Mouse (Mus musculus): ENCODE measurements at regions not wholly inside any gene's neighbourhood (a gene's known extent, or its start where the extent isn't known, plus 50 kb on each side); places are given as distances from the start of the nearest gene placed in this dataset.

- TF ChIP-seq E2F4 (IDR thresholded peaks at IDR 0.05; ENCODE audit: borderline replicate concordance, low read depth, low read length) (no peak), MYB (IDR thresholded peaks at IDR 0.05; ENCODE audit: low read depth, low read length) (no peak)
Measured at GRCm38 (mm10) chr8:113985948-113986347, 137.4 kb upstream of the Adamts18 start (continued).

GRCm38 (mm10) chr8:113990718-113991117, 142.2 kb upstream of the Adamts18 start:
- Histone ChIP-seq H3K4me3 (ENCODE audit: control insufficient read depth in 1 of 2, insufficient read depth in 1 of 2, low read depth in 2 of 2, low read length in 2 of 2) (no peak overlapping the region), H3K9me3 (replicated peaks; ENCODE audit: insufficient read depth, low read length) (no peaks in the 10 kb centered on the region), H3K27ac (ENCODE audit: control insufficient read depth, low read depth, low read length) (no peak overlapping the region), H3K4me1 (ENCODE audit: control insufficient read depth in 1 of 2, insufficient read depth in 2 of 2, low read length in 2 of 2) (no peaks in the 10 kb centered on the region), H3K9ac (ENCODE audit: control insufficient read depth, low read depth, low read length, poor library complexity, severe bottlenecking) (no peak overlapping the region), H3K79me2 (ENCODE audit: control insufficient read depth, insufficient read depth, low read length, poor library complexity) (no peaks in the 10 kb centered on the region), H3K36me3 (ENCODE audit: control insufficient read depth in 1 of 2, insufficient read depth in 2 of 2, low read length in 2 of 2) (no peaks in the 10 kb centered on the region), H3K27me3 (ENCODE audit: control insufficient read depth in 1 of 2, insufficient read depth in 2 of 2, low read length in 2 of 2) (no peaks in the 10 kb centered on the region)
- DNase-seq (ENCODE audit: low read depth, low spot score), result no peak
- TF ChIP-seq NELFE (IDR thresholded peaks at IDR 0.05; ENCODE audit: low read depth, low read length), result no peak
- TF ChIP-seq BHLHE40 (IDR thresholded peaks at IDR 0.05; ENCODE audit: borderline replicate concordance, low read depth, low read length), result no peak
- no peak for TF ChIP-seq ZMIZ1 (IDR thresholded peaks at IDR 0.05; ENCODE audit: low read depth, low read length)
- no peak for TF ChIP-seq MAFK (IDR thresholded peaks at IDR 0.05; ENCODE audit: borderline replicate concordance, low read depth, low read length)
- TF ChIP-seq POLR2A (IDR thresholded peaks at IDR 0.05; ENCODE audit: control insufficient read depth in 1 of 2, insufficient read depth in 1 of 2, low read depth in 1 of 2, low read length in 2 of 2, poor library complexity in 1 of 2), result no peak
- no peak for TF ChIP-seq RAD21 (IDR thresholded peaks at IDR 0.05; ENCODE audit: low read depth, low read length)
- TF ChIP-seq GABPA (IDR thresholded peaks at IDR 0.05; ENCODE audit: low read depth, low read length), result no peak
- TF ChIP-seq TCF12 (IDR thresholded peaks at IDR 0.05; ENCODE audit: low read depth, low read length), result no peak
- no peak for TF ChIP-seq ZNF384 (IDR thresholded peaks at IDR 0.05; ENCODE audit: low read depth, low read length)
- TF ChIP-seq POLR2AphosphoS5 (IDR thresholded peaks at IDR 0.05; ENCODE audit: borderline replicate concordance, low read depth, low read length), result no peak
- no peak for TF ChIP-seq MAZ (IDR thresholded peaks at IDR 0.05; ENCODE audit: low read depth, low read length)
- no peak for TF ChIP-seq EP300 (IDR thresholded peaks at IDR 0.05; ENCODE audit: low read depth in 1 of 2, low read length in 2 of 2)
- TF ChIP-seq CTCF (IDR thresholded peaks at IDR 0.05 in 2 of 3, conservative IDR thresholded peaks at IDR 0.05 in 1 of 3; ENCODE audit: control insufficient read depth in 1 of 3, insufficient read depth in 1 of 3, low read depth in 2 of 3, low read length in 3 of 3, poor library complexity in 1 of 3, severe bottlenecking in 1 of 3), result no peak
- no peak for TF ChIP-seq ZC3H11A (IDR thresholded peaks at IDR 0.05; ENCODE audit: low read depth, low read length)
- no peak for TF ChIP-seq GATA1 (IDR thresholded peaks at IDR 0.05; ENCODE audit: low read depth, low read length)
- no peak for TF ChIP-seq KAT2A (conservative IDR thresholded peaks at IDR 0.05; ENCODE audit: low read depth, low read length)
- no peak for TF ChIP-seq MAX (IDR thresholded peaks at IDR 0.05; ENCODE audit: low read length)
- TF ChIP-seq SIN3A (IDR thresholded peaks at IDR 0.05; ENCODE audit: low read length), result no peak
- TF ChIP-seq UBTF (IDR thresholded peaks at IDR 0.05; ENCODE audit: borderline replicate concordance, insufficient read depth, low read depth, low read length), result no peak
- no peak for TF ChIP-seq ZKSCAN1 (IDR thresholded peaks at IDR 0.05; ENCODE audit: low read depth, low read length)

Data from MEL (cell line).